Mouse (Mus musculus) liver, adult 2 months (tissue): ENCODE results near the gene Il13.

Experiments
- CTCF ChIP-seq: fragments of 200-500 bp; IDR thresholded peaks from 2 replicates; pipeline ENCODE4 v1.5.1; 2011; ENCODE audit warnings: low read depth, low read length, control low read depth
- POLR2A ChIP-seq: fragments of 200-500 bp; IDR thresholded peaks from 2 replicates; pipeline ENCODE4 v1.6.1; 2011; ENCODE audit warnings: low read length, control low read depth; ENCODE audit not compliant: insufficient read depth; ENCODE audit errors: extremely low read depth

DNA sequence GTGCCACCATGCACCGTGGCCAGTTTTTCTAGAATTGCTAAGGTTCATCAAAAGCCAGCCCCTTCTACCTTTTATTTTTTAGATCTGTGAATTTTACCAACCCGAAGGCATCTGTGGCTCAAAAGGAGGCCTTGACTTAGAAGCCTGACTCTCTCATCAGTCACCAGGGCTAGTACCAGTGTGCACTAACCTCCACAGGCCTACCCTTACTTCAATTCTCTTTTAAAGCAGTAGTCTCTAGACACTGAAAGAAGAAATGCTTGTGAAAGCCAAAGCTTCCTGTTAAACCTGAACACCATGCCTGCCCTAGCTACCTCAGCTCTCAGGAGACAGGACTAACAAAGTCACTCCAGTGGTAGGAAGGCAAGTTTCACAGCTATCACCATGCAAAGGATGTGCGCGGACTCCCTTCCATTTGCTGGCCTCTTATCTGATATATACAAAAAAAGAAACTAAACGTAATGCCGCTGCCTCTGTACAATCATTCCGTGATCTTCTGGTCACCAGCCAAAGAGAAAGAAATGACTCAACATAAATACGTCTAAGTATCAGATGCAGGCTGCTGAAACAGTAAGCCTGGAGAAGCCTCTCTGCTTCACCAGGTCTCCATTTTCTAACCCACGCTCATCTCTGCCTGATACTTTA lies 22.2 kb upstream of the Il13 start:
- TF ChIP-seq CTCF (no peak), POLR2A (no peak)
